Mouse (Mus musculus): ENCODE results near the gene Foxd3.

Gene Foxd3

GRCm38 (mm10) chr4:99657430-99657820, 1.3 kb downstream of the Foxd3 start:
- no peak for DNase-seq (ENCODE audit: low spot score)

- DNase-seq (ENCODE audit: low spot score) = no peak
Measured at GRCm38 (mm10) chr4:99657831-99658470, 1.9 kb downstream of the Foxd3 start.

- no peak for DNase-seq (ENCODE audit: low spot score)
Measured at GRCm38 (mm10) chr4:99658881-99659280, 2.8 kb downstream of the Foxd3 start.

GRCm38 (mm10) chr4:99659361-99660072, 3.4 kb downstream of the Foxd3 start:
- no peak for DNase-seq (ENCODE audit: low spot score)

- no peak for DNase-seq (ENCODE audit: low spot score)
Measured at GRCm38 (mm10) chr4:99660073-99660611, 4.0 kb downstream of the Foxd3 start.

- no peak for DNase-seq (ENCODE audit: low spot score)
Measured at GRCm38 (mm10) chr4:99660981-99661380, 4.9 kb downstream of the Foxd3 start.

GRCm38 (mm10) chr4:99661956-99662355, 5.9 kb downstream of the Foxd3 start:
- no peak for DNase-seq (ENCODE audit: low spot score)

GRCm38 (mm10) chr4:99662431-99662830, 6.3 kb downstream of the Foxd3 start:
- no peak for DNase-seq (ENCODE audit: low spot score)

GRCm38 (mm10) chr4:99662841-99663567, 6.9 kb downstream of the Foxd3 start:
- no peak for DNase-seq (ENCODE audit: low spot score)

- DNase-seq (ENCODE audit: low spot score) = no peak
Measured at GRCm38 (mm10) chr4:99663710-99664109, 7.6 kb downstream of the Foxd3 start.

- DNase-seq (ENCODE audit: low spot score) = no peak
Measured at GRCm38 (mm10) chr4:99670203-99670851, 14.2 kb downstream of the Foxd3 start.

- DNase-seq (ENCODE audit: low spot score) = no peak
Measured at GRCm38 (mm10) chr4:99675191-99675590, 19.1 kb downstream of the Foxd3 start.

GRCm38 (mm10) chr4:99683941-99684340, 27.8 kb downstream of the Foxd3 start:
- DNase-seq (ENCODE audit: low spot score) = no peak

- DNase-seq (ENCODE audit: low spot score) = no peak
Measured at GRCm38 (mm10) chr4:99686308-99686707, 30.2 kb downstream of the Foxd3 start.

All from urinary bladder, postnatal 10 days (tissue).